Mouse (Mus musculus) ovary, postnatal 14 days (tissue): ENCODE measurements around the gene Cnot10.
"Not testable (repeated sequence)": the region's sequence is repeated elsewhere in the genome, so short reads cannot be mapped to it uniquely, and the experiment has no call there.

Experiments
- DNase-seq: peaks from one replicate; pipeline ENCODE4 v3.0.0; 2022; ENCODE audit warnings: low spot score

The Cnot10 gene

GRCm38 (mm10) chr9:114649371-114649770 is 9.4 kb upstream of the Cnot10 start:
- DNase-seq = no peak

DNA sequence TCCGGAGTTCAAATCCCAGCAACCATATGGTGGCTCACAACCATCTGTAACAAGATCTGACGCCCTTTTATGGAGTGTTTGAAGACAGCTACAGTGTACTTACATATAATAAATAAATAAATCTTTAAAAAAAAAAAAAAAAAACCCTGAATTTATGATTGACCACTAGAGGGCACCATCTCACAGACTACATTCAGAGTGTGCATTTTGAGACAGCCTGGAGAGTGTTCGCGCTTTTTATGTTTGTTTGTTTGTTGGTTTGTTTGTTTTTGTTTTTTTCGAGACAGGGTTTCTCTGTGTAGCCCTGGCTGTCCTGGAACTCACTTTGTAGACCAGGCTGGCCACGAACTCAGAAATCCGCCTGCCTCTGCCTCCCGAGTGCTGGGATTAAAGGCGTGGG is 8.5 kb upstream of the Cnot10 start:
- DNase-seq = not testable (repeated sequence)

DNA sequence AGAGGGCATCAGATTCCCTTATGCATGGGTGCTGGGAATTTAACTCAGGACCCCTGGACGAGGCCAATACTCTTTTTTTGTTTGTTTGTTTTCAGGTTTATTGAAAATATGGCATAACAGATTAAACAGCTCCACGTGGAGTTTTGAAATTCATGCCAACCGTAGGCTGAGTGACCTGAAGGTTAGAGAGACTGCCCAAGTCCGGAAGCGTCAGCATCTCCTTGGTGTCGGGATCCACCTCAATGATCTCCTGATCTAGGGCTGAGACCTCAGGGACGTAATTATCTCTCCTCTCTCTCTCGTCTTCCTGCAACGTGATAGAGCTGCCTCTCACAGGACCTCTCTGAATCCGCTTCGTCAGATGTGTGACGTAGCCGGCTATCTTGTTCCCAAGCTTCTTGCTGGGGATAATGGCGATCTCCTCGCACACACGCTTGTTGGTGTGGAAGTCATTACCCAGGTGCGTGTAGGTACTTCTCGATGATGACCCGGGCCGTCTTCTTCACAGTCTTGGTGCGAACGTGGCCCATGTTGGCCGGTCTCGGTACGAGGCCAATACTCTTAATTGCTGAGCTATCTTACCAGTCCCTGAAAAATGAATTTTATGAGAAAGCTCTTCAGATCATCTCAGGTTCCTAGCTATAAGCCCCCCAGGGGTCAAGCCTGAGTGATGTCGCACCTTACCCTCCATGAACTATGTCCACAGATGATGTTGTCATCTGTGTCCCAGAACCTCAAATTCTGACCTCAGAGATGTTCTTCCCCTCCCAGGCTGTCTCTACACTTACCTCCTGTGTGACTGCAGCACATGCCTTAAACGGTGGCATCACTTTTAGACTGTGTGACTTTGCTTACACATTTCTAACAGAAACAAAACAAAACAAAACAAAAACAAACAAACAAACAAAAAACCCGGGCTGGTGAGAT is 7.8 kb upstream of the Cnot10 start:
- no peak for DNase-seq

- no peak for DNase-seq
Measured at GRCm38 (mm10) chr9:114646556-114647505, 6.8 kb upstream of the Cnot10 start.

- DNase-seq = no peak
Measured at GRCm38 (mm10) chr9:114639186-114639748, 717 bp downstream of the Cnot10 start.

- DNase-seq = no peak
Measured at GRCm38 (mm10) chr9:114636751-114637150, 3.2 kb downstream of the Cnot10 start.

DNA sequence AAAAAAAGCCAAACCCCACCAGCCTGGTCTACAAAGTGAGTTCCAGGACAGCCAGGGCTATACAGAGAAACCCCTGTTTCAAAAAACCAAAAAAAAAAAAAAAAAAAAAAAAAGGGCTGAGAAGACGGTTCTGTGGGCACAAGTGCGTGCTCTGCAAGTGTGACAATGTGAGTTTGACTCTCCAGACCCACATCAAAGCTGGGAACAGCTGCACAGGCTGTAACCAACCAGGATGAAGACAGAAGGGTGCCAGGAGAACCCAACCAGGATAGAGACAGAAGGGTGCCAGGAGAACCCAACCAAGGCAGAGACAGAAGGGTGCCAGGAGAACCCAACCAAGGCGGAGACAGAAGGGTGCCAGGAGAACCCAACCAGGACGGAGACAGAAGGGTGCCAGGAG is 3.8 kb downstream of the Cnot10 start:
- DNase-seq = no peak

DNA sequence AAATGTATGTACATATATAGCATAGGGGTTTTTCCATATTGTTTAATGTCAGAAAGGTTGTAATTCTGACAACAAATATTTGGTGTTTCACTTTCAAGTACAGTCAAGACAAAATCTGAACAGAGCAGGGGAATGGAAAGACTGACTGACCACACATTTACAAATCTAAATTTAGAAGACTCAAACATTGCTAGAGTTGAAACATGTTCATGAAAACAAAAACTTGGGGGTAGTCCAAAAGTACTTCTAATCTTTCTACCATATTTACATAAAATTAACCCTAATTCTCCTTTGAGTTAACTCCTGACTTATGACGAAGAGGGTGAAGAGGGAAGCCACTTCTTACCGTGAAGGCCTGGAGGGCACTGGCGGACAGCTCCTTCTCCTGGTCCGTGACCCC is 7.7 kb downstream of the Cnot10 start:
- no peak for DNase-seq

DNA sequence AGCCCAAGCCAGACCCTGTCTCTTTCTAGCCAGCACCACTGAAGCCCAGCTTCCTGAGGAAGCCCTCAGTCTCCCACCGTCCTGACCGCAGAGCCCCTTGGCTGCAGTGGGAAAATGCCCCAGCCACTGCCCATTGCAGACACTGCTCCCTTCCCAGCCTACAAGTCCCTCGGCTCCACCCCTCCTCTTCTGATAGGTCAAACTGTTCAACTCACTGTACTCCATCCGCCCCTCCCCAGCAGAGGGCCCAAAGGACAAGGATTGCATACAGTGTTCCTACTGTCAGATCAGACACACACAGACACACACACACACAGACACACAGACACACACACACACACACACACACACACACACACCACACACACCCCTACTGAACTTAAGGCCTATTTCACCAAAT is 13.3 kb downstream of the Cnot10 start:
- DNase-seq = no peak

DNA sequence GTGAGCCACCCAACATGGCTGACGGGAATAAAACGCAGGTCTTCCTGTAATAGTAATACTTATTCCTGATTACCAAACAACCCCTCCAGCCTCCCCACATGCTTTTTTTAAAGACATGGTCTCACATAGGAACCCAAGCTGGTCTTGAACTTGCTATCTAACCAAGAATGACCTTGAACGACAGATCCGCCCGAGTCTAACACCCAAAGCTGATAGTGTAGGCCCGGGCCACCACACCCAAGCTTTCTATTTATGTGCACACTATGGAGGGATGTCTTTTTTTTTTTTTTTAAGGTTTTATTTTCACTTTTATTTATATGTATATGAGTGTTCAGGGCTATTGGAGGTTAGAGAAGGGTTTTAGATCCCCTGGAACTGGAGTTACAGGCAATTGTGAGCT is 15.8 kb downstream of the Cnot10 start:
- DNase-seq = no peak

GRCm38 (mm10) chr9:114621149-114621548 is 18.8 kb downstream of the Cnot10 start:
- DNase-seq = no peak

GRCm38 (mm10) chr9:114614176-114614953 is 25.6 kb downstream of the Cnot10 start:
- DNase-seq = no peak

DNA sequence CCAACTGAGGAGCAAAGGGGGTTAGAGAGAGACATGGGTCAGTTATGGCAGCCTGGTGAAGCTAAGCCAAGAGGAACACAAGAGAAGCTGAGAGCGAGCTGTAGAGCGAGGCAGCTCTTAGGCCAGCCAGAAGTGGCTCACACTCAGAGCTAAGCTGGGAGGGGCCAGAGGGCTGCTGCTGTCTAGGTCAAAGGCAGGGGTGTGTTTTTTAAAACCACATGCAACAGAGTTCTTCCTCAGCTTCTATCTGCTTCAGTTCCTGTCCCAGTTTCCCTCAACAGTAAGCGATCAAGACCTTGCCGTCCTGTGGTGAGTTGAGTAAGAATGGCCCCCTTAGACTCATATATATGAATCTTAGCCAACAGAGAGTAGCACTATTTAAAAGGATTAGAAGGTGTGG is 27.0 kb downstream of the Cnot10 start:
- DNase-seq = no peak

DNA sequence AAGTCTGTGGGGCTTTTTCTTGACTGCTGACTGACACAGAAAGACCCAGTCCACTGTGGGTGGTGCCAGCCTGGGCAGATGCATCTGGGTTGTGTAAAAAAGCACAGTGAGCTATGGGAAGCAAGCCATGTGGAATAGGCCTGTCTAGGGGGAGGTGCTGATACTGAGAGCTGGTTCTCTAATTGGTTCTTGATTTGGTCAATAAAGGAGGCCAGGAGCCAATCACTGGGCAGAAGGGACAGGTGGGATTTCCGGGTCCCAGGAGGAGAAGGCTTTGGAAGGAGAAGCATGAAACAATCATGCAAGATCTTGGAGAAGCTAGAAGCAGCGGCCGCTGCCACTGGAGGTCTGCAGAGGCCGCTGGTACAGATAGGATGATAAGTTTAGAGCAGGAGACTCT is 27.4 kb downstream of the Cnot10 start:
- DNase-seq = no peak

- DNase-seq = no peak
Measured at GRCm38 (mm10) chr9:114610266-114610665, 29.7 kb downstream of the Cnot10 start.

DNA sequence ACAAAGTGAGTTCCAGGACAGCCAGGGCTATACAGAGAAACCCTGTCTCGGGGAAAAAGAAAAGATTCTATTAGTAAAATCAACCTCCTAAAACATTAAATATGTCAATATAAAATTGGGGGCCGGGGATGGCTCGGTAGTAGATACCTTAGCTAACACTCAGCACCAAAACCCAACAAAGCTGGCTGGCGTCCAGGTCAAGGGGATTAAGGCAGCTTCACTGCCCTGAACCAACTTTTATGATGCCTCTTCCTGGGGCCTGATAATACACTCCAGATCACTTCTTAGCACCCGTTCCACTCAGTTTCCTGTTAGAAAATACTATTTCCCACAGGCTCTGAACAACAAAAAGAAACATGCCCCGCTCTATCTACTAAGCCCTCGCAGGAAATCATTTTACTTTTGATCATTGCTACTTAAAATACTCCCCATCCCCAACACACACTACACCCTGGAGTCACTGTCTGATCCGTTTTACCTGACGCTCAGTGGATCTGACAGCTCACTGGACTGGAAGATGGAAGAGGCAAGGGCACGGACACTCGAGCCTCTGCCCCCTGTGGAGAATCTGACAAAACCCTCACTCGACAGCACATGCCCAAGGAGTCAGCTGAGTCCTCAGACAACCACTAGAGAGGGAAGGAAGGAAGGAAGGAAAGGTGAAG is 36.0 kb downstream of the Cnot10 start:
- no peak for DNase-seq

GRCm38 (mm10) chr9:114601096-114601495 is 38.9 kb downstream of the Cnot10 start:
- no peak for DNase-seq

DNA sequence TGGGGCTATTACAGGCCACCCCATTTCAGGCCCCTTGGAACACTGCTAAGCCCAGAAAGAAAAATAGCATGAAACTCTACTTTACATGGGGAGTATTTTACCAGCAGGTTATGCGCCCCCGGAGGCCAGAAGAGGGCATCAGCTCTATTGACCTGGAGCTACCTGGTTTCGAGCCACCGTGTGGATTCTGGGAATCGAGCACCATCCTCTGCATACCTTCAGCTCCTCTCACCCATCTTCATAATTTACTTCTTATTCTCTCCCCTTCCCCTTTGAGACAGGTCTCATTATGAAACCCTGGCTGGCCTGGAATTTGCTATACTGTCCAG is 55.0 kb downstream of the Cnot10 start:
- DNase-seq = no peak

DNA sequence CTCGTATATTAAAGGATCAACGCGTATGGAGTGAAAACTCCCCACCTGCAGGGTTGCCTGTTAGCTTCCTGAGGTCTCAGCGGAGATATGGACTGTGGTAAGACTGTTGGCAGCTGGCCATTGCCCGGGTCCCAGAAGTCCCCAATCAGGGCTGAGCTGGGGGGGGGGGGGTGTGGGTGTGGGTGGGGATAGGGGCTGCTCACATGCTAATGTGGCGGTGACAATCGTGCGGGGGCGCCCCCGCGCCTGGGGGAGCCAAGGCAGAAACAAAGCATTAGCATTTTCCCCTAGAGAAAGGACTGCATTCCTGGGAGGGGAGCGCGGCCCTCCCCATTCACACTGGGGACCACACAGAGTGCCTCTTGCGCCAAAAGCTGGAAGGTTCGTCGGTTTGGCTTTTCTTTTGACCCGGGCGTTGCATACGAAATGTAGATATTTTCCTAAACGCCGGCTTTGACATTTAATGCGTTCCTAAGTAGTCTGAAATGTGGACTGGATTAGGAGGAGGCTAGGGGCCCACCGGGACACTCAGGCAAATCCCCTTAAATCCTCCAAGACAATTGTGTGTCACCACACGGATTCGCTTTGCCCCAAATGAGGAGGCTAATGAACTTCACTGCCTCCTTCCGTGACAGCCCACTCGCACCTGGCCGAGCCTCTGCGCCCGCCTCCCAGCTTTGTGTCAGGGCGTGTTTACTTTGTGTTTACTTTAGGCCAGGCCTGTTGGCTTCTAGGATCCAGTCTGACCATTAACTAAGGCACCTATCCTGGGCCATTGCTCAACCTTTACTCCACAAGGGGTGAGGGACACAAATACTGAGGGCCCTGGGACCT is 55.6 kb downstream of the Cnot10 start:
- DNase-seq = no peak

- DNase-seq = peak; percentile 54
Measured at GRCm38 (mm10) chr9:114583812-114584182, 56.2 kb downstream of the Cnot10 start.
